Mouse (Mus musculus) gastrocnemius, adult 8-10 months (tissue): ENCODE results near the gene Srgap1. TPM values are rescaled to one million over a fixed set of nuclear protein-coding genes. Genes with fewer than 3 reads are reported as not detected.

ENCODE experiments used
- DNase-seq, 2 experiments: peaks; one replicate each; pipeline ENCODE4 v3.0.0; 2022; ENCODE audit warnings: low spot score in 2 of 2
- total RNA-seq, 4 experiments: library from RNA; stranded (reverse); gene quantifications; 2 replicates each; pipeline ENCODE4 v1.2.4; 2022

The Srgap1 gene
- total RNA-seq, 4 experiments from 2014 or later: 0.22 to 0.73 (median 0.45) TPM

DNA sequence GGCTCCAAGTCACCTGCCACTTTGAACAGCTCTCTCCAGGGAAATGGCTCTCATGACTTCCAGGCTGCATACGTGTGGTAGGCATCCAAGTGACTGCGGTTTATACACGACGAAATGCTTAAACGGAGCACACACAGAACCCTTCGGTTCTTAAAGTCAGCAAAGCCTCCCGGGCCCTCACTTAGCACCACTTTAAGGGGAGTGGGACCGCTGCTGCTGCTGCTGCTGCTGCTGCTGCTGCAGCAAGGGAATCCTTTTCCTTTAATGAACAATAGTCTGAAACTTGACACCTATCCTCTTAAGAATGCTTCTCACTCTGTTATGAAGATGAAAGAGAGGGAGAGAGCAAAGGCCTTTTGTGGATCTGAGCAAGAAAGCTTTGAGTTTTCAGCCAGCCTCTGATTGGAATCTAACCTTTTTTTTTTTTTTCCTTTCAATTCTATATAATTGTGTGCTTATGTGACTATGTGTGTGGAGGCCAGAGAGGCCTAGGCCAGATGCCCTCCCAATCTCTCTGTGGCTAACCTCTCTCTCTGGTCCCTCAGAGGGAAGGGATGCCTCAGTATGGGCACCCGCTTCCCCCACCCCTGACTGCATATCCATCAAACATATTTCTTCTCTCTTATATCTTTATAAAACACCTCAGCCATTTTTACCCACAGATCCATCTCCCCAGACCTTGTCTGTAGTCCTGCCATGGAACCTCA, 161.4 kb downstream of the Srgap1 start:
- no peak for DNase-seq

DNA sequence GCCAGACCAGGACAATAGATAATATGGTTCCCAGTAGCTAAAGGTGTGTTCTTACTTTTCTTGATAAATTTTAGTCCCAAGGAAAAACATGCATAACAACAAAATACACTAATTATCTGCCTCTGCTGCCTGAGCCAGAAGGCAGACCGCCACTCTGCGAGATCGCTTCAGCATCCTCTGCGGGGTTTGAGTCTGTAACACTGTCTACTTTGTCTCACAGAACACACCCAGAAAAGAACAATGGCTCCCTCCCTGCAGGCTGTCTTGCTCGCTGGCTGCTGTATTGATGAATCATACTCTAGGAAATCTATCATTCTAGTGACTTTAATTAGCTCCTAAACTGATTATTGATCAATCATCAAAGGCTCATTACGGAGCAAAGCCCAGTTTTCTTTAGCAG, 164.7 kb downstream of the Srgap1 start:
- no peak for DNase-seq

DNA sequence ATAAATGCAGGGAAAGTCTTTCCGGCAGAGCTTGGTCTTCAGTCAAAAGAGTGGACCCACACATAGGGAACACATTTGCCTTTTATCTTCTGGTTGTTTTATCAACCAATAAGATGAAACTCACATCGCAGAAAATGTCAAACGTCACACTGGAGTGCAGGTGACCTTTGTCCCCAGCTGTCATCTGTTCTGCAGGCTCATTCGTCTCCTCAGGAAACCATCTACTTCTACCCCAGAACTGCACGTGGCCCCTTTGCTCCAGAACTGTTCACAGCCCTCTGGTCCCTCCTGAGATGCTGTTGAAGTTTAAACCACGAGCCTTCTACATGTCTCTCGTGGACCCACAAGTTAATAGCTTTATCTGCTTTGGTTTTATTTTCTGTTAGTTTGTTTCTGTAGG, 168.3 kb downstream of the Srgap1 start:
- no peak for DNase-seq

DNA sequence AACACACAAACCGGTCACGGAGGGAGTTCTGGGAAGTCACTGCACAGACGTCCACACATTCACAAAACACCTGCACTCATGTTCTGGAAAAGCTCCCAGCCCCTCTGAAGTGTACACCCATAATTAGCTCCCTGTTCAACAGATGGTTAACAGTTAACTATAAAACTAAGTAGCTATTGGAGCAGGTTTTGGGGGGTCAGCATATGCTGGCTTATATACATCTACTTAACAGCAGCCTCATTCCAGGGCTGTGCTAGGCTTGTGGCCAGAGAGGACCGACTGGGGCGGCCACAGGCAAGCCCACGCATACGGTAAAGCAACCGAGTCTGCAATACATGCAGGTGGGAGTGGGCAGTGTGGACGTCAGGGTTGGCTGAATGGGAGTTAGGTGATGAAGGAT, 169.2 kb downstream of the Srgap1 start:
- no peak for DNase-seq

DNA sequence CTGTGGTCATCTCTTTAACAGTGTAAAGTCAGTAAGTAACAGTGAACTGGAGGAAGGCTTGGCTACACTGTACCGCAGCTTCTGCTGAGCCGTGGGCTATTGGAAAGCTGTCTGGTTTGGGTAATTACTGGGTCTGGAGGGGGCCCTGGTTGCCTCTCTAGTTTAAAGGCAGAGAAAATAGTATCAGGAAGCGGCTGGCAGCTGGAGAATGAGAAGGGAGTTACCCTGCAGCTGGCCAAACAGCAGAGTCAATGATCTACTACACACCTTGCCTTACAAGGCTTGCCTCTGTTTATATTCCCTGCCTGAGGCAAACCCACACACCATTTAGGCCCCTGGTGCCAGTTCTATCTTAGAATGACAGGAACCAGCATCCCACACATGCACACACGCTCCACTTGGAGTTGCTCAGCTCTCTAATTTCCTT, 174.0 kb downstream of the Srgap1 start:
- DNase-seq: no peak

DNA sequence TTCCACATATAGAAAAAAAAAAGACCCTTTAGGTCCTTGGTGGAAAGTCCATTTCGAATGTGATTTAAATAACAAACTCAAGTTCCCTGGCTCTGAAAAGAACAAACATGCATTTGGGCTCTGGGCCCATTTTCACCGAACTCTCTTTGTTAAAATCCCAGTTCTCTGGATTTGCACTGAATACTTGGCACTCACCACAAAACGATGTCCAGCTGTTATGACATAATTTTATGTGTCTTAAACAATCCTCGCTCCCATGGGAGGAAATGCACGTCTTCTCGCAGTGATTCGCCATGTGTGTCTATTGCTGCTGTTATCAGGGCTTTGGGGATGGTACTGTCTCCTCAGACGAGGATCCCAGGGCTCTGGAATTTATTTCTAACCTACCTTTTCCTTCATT, 177.2 kb downstream of the Srgap1 start:
- no peak for DNase-seq

DNA sequence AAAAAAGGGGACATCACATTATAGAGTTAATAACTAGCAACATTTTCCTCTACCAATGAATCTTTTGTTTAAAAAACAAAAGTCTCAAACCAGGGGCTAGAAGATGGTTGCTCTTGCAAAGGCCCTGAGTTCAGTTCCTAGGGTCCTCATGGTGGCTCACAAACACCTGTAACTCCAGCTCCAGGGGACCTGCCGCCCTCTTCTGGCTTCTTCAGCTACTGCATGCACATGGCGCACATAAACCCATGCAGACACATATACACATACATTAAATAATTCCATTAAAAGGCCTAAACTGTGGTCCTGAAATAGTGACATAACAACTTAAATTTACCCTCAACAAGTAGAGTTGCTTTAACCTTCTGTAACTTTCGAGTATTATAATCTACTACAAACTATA, 178.9 kb downstream of the Srgap1 start:
- DNase-seq: no peak

DNA sequence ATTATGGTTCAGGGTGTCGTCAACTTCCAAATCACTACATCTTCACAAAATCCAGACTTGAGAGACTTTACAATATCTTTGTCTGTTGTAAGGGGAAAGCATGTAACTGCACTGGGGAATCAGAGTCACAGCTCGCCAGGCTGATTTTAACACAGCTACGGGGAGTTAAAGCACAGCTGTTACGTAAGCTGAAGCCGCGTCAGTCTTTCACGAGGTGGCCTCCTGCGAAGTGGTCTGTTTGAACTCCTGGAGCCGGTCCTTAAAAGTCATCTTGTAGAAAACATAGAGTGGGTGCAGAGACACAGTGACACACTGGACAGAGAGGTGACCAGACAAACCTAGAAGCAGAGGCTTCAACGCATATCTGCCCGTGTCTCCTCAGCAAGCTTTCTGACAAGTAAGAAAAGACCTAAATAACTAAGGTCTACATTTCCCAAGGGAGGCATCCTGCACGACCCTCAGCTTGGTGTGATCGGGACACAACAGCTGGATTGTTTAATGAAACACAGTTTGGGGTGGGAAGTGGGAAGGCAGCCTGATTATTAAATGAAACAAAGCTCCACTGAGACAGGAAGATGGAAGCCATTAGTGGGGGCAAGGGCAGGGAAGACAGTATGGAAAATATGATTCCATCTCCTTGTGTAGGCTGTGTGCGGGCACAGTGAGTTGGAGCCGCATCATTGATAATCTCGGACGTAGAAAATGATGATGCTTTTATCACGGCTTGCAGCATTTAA, 181.4 kb downstream of the Srgap1 start:
- no peak for DNase-seq

DNA sequence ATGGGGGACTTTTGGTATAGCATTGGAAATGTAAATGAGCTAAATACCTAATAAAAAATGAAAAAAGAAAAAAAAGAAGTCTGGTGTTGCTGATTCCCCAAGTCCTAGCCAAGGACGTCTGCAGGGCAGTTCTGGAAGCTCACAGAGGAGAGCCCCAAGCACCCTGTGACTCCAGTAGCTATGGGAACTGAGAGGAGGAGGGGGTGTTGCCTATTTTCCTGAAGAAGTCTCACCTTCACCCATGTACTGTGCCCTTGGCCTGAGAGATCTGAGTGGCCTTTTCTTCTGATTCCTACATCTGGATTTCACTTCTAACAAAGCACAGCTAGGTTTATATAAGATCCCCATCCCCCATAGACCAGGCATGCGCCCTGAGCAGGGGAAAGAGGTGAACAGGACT, 186.2 kb downstream of the Srgap1 start:
- no peak for DNase-seq

DNA sequence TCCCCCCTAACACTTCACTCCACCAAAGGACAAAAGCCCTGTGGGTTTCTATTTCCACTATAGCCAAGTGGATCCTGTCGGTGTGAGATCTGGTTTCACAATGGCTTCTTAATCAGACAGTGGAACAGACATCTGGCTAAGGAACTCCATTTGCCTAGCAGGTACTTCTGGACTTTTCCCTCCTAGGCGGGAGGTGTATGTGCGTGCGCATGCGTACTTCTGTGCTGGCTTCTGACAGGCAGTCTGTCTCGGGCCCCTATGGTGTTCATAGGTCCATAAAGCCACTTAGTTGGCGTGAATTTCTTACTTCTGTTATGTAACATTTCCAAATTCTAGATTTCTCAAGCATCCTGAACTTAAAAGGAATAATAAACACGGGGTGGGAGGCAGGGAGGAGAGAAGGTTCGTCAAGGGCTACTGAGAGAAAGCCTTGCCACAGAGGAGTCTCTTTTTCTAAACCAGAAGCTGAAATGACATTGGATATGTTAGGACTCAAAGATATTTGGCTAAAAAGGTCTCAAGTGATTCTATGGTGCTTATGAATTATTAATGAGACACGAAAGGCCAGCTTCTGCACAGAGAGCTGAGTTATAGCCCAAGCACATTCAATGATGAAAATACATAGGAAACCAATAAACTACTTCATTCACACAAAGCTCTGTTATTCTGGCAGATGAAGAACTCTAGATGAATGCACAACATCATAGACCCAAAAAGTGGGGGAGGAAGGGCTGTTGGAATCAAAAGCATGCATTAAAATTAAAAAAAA, 187.1 kb downstream of the Srgap1 start:
- DNase-seq: no peak

DNA sequence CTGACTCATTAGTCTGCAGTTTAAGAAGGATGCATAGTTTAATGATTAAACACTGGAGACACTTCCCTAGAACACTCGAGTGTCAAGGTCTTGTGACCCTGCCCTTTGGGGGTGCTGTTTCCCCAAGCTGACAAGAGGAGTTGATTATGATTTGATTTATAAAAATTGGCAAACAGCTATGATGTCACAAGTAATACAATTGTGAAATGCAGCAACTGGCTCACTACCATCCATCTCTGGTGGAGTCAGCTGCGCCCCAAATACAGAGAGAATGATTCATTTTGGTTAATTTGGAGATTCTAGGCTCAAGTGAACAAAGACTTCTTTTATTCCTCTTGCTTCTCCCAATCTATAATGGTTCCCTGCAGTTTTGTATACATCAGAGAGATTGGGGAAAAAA, 188.2 kb downstream of the Srgap1 start:
- no peak for DNase-seq

DNA sequence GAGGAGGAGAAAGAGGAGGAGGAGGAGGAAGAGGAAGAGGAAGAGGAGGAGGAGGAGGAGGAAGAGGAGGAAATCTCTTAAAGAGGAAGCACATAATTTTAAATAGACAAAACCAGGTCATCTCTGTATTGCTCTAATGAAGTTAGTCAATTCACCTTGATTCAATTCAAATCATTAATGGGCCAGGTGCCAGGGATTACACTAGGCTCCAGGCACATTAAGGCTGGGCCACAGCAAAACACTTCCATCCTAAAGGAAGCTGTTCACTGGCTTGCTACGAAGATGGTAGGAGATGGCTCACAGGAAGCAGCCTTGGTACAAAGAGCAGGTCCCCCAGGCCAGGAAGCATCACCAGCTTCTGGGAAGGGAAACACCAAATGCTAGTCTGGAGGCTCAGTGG, 189.0 kb downstream of the Srgap1 start:
- DNase-seq: no peak

DNA sequence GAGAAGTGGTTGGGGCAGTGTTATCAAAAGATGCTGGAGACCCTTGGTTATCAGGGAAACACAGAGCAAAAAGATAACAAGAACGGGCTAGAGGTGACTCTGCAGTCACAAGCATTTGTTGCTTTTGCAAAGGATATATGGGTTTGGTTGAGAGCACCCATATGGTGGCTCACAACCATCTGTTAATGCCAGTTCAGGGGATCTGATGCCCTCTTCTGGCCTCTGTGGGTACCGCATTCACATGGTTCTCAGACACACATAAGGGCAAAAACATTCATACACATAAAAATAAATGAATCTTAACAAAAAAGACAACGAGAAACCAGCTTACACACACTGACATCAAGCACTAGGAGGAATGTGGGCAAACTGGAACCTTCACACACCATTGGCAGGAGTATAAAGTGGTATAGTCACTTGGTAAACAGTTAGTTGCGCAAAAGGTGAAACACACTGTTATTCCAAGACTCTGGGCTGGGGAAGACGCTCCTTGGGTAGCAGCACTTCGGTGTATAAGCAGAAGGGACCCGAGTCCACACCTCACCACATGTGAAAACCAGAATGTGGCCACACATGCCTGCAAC, 191.2 kb downstream of the Srgap1 start:
- no peak for DNase-seq

DNA sequence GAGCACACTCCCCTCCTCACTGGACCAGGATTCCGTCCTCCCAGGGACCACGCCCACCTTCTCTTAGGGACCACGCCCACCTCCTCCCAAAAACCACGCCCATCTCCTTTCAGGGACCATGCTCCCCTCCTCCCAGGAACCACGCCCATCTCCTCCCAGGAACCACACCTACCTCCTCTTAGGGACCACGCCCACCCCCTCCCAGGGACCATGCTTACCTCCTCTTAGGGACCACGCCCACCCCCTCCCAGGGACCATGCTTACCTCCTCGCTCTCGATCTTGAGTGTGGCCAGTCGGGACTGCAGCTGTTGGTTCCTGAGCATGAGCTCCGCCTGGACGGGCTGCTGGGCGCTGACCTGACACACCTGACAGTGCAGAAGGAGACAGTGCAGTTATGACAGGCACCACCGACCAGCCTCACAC, 193.7 kb downstream of the Srgap1 start:
- DNase-seq: no peak

DNA sequence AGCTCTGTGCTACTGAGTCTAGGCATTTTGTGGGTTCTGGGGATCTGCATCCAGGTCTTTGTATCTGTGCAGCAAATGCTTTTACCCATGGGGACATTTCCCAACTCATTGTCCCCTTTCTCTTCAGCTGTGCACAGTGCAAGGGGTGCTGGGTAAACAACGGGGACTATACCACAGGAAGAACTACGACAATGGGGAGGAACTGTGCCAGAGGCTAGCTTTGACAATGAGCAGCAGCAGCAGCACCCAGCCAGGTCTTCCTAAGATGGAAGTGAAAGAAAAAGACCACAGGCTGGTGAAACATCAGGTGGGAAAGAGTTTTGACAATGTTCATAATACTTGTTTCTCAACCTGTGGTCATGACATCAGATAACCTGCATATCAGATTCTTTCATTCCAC, 197.6 kb downstream of the Srgap1 start:
- DNase-seq: no peak

DNA sequence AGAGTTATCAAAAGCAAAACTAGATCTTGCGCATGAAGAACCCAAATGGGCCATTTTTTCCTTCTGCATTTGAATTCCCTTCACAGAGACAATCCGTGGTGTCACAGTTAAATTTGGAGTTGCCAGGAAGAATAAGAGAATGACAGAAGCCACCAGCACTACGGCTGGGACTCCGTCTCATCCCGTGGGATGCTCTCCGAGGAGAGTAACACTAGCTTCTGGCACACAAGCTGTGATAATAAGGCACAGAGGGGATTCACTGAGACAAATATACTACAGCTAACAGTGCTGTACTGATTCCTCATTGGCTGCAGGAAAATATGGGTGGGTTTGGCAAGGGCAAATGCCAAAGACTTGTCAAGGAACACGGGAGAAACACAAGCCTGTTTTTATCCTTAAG, 201.4 kb downstream of the Srgap1 start:
- no peak for DNase-seq

DNA sequence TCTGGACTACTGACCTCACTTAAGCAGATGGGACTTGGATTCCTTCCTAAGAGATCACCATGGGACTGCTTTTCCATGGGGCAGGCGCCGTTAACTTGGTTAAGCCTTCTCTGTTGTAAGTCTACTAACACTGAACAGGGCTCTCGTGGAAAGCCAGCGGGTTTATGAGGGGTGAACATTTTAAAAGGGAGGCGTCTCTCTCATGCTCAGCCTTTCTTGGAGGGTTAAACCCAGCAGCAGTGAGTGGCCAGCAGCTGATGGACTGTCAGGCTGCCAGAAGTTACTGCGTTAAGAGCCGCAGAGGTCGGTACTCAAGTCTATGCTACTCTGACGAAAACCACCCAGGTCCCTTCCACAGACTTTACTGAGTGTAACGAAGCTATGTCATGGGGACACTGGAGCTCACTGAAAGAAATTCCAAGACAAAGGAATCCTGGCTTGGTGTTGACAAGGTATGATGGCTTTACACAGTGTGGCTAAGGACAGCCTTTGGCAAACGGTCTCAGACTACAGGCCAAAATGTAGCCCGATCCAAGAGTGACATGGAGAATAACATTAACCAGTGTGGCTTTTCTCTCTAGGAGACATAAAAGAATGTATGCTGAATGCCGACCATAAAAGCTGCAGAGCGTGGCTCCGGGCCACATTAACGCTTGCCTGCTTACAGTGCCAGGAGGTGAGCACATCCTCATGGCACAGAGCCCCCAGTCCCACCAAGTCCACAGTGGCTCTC, 209.8 kb downstream of the Srgap1 start:
- peak; percentile 44 to 47 for DNase-seq

DNA sequence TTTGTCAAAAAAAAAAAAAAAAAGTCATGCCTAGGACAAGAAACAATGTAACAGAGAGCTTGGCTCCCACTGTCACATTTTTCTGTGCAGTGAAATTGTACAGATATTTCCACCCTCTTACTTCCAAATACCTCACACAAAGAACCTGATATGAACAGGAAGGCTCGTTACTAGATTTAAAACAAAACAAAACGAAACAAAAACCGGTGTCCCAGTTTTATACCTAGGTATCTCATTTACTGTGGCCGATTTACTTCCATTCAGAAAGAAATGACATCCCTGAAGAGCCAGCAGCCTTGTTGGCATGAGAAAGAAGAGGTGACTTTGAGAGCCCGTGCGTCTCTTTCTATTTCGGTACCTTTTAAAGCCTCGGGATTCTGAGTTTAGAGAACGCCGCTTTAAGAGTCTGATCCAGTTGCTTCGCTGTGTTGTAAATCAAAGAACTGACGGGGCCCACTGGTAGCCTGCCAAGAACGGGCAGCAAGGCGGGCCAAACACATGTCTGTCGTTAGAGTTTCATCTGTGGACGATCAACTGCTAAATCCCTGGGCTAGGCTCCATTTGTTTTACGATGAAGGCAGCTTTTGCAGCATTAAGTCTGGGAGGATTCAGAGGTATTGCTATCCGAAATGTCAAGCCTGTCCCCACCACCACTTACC, 210.5 kb downstream of the Srgap1 start:
- peak; percentile 51 to 69 for DNase-seq

DNA sequence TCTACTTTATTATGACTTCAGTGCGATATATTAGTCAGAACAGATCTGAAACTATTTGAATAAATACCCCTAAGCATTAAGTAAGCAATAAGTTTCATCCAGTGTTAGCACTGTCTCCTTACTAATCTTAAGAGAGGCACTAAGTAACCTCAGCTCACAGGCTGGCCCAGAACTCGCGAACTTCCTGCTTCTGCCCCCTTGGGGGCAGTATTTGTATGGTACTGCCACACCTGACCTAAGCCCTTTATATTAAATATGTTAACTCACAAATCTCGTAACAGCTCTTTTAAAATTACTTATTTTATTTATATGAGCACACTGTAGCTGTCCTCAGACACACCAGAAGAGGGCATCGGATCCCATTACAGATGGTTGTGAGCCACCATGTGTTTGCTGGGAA, 213.7 kb downstream of the Srgap1 start:
- no peak for DNase-seq
